Mouse (Mus musculus) adrenal gland, adult 8-10 months (tissue): ENCODE measurements at regions not wholly inside any gene's neighbourhood (a gene's known extent, or its start where the extent isn't known, plus 50 kb on each side); places are given as distances from the start of the nearest gene placed in this dataset.

Source experiments
- DNase-seq: peaks from one replicate; pipeline ENCODE4 v3.0.0; 2022

- DNase-seq = no peak
Observed at GRCm38 (mm10) chr10:17527151-17527737, 195.8 kb upstream of the Cited2 start.

DNA sequence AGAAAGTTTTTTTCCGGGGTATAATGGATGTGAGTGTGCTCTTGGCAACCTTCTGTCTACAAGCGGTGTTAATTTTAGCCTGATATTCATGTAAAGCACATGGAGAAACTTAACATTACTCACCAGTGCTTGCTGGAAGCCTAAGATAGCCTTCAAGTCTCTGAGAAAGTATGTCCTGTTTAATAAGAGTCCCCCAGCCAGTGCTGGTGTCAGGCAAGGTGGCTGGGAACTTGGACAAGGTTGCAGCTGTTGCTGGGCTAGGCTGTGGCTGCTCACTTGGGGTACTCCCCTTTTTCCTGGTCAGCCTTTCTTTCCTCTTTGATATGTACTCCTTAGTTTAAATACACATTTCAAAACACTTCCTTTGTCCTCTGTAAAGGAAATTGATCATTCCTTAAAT is 194.9 kb upstream of the Cited2 start:
- DNase-seq = no peak

- DNase-seq = no peak
Observed at GRCm38 (mm10) chr10:17528846-17529245, 194.2 kb upstream of the Cited2 start.

- DNase-seq = no peak
Observed at GRCm38 (mm10) chr10:17529851-17530509, 193.0 kb upstream of the Cited2 start.

- DNase-seq = no peak
Observed at GRCm38 (mm10) chr10:17531021-17531420, 192.0 kb upstream of the Cited2 start.

DNA sequence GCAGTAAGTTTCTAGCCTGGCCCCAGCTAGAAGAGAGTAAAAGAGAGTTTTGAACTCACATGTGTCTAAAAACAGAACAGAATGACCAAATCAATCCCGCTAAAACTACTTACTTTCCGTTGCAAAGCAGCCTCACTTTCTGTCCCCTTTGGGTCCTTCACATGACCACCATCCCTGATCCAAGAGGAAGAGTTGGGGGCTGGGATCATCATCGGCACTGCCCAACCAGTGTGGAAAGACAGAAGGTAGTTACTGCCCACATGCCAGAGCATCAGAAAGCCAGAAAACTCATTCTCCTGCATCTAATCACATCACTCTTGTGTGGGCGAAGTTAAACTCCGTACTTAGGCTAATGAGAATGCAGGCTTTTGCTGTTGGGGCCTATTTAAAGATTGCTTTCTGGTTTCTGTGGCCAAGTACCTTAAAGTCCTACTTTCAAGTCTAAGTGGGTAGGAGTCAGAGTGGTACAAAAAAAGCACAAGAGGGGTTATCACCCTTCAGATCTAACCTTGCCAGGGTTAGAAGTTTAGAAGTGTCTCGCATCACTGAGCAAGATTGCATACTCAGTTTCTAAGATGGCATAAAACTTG is 184.0 kb upstream of the Cited2 start:
- no peak for DNase-seq

- no peak for DNase-seq
Observed at GRCm38 (mm10) chr10:17540404-17541375, 182.3 kb upstream of the Cited2 start.

DNA sequence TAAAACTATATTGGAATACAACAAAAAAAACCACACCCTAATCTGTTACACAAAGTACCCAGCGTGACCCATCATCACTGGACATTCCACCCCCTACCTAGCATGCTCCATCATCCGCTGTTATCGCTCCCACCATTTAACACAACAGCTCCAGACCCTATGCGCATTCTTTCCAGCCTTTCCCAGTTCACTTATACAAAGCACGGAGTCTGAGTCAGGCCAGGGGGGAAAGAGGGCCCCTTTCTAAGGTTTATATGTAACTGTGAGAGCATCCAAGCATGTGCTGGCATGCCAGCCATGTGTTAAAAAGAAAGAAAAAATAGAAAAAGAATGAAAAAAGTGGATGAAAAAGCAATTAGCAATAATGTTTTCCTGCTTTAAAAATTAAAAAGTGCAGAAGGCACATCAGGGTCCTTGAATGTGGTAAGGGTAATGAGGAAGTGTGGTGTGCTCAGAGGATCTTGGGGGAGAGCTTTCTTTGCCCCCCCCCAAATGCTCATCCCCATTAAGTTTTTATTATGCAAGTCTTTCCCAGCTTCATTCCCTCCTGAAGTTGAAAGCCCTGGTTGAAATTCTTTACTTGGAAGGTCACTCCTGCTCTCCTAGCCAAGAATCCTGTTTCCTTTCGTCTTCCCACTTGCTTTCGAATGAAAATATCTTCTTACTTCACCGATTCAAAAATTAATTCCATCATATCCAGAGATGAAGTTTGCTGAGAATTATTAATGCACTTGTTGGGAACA is 180.7 kb upstream of the Cited2 start:
- DNase-seq = no peak

- DNase-seq = no peak
Observed at GRCm38 (mm10) chr10:17542847-17543421, 180.1 kb upstream of the Cited2 start.

- no peak for DNase-seq
Observed at GRCm38 (mm10) chr10:17545291-17545690, 177.7 kb upstream of the Cited2 start.

DNA sequence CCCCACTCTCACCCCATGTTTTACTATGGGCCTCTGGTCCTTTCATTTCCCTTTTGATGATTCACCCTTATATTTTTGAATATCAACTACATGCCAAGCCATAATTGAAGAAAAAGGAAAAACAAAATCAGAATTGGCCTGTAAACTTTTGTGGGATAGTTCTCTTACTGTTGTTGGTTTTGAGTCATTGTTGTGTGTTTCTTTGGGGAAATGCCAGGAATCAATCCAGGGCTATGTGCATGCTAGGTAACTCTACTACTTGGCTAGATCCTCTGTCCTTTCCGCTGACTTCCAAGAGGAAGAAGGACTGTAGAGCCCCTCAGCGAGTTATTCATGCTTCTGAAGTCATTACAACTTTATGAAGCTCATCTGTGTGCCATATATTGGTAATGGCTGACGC is 175.0 kb upstream of the Cited2 start:
- no peak for DNase-seq

DNA sequence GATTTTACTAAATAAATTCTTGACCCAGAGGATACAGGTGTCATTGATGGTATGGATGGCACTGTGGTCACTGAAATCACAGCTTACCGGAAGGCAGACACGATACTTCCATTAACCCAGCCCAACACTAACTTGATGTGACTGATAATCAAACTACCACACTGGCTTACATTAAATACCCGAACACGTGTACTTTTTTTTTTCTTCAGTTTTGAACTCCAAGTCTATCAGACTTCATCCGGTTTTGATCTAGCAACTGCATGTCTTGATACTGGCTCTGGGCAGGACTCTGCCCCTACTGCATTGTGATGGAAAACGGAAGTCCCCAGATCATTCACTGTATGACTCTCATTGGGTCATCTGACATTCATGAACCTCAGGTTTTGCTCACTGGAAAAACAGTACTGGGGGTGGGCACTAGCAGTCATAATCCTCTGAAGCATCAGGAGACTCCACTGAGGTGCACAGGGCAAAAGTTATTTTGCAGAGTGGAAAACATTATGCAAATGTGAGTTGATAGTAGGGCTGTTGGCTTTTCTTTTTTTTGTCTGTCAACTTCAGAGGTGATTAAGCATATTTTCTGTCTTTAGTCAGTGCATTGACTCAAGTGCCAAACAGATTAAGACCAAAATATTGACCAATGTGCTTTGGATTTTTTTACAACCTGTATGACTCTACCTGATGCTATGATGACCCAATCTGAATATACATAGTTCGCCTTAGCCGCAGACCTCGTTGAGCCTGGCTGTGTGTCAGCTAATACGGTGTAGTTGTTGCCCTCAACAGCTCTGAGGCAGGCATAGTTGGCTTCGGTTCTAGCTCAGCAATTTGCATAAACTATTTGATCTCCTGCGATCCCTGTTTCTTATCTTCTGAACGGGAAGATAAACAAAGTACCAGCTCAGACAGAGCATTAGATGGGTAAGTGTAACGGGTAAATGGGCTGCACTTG is 174.1 kb upstream of the Cited2 start:
- DNase-seq = no peak

DNA sequence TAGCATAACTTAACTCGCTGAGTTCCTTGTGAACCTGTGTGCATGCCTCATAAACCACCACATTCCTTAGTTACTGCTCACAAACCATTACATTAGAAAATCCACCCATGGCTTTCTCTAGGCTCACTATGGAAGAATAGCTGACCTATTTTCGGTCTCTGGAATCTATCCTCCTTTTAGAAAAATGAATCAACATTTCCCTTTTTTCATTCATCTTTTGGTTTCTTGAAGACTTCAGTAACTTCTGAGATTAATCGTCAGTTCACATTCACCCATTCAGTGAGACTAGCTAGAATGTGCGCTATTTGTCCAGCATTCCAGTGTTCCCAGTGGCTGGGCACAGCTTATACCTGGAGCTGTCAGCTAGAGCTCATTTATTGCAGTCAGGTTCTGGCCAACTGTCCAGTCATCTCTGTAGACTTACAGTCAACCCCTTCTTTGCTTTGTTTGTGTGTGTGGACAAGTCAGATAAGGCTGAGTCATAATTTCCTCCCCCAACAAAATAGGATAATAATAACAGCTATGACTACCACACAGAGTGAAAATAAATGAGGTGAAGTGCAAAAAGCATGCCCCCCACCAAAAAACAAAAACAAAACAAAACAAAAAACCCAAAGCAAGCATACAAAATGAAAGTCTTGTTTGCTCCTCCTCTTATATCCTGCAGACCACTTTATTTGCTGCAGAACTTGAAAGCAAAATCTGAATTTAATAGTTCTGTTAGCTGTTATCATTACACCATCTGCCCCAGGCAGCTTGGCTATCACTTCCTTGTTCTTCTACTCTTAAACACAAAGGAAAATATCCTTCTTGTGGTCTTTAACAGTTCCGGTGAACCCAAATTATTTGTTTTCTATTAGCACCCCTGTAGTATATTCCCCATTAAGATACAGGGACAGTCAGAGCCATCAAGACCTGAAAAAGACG is 173.0 kb upstream of the Cited2 start:
- no peak for DNase-seq

DNA sequence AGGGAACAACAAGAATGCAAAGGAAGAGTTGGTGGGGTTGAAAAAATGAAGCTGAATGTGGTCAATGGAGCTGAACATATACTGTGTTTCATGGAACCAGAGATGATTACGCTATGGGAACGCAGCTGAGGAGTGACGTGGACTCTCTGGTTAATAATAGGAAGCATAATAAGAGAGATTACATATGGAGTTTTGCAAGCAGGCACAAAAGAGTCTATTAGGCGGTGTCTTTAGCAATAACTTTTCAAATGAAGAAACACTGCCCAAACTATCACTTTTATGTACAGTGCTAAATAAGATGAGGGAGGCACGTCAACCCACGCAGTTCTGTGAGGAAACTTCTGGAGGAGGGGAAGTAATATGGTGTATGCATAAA is 172.4 kb upstream of the Cited2 start:
- no peak for DNase-seq

DNA sequence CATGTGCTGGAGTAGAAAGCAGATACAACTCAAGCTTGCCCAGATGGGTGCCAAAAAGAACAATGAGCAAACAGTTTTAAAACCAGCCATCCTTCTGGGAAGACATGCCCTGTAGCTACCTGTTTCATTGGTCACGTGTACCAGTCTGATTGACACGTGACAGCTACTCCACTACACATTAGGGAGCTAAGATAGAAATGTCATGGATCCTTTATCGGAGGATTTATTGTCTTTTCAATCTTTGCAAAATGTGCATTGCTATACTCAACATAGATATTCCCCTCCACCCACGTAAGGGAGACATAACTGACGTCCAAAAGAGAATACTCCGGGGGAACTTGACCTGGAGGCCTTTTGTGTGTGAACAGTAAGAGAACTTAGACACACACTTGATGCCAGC is 171.1 kb upstream of the Cited2 start:
- no peak for DNase-seq

DNA sequence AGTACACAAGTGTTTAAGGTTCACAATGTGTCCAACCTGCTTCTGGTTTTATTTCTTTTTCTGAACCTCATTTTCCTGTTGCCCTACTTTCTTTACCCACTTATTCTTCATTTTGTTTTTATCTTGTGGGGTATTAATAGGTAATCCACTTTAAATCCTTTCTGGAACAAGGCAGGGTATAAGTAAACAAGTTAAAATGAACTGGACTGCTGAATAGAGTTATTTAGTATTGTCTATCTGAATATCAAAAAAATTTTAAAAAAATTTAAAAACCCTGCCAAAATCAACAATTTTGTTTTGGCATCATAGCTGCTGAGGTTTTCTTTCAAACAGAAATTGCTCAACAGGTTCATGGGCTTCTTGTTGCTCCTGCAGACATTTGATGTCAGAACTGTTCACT is 170.7 kb upstream of the Cited2 start:
- DNase-seq = no peak

DNA sequence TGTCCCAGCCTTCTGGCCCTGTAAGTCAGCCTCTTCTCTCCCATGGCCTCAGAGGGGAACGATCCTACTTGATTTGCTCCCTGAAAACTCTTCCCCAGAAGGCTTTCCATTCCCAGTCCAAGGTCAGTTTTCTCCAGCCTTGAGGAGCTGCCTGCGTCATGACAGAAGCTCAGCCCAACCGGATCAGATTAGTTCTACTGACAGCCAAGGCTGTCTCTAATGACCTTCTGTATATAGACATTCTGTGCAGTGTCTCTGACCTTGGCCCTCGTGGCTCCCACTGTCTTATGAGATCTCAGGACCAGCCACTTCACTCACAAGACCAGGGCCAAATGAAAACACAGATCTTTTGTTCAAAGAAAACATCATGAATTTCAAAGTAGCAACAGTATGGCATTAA is 166.6 kb upstream of the Cited2 start:
- DNase-seq = peak; percentile 56

DNA sequence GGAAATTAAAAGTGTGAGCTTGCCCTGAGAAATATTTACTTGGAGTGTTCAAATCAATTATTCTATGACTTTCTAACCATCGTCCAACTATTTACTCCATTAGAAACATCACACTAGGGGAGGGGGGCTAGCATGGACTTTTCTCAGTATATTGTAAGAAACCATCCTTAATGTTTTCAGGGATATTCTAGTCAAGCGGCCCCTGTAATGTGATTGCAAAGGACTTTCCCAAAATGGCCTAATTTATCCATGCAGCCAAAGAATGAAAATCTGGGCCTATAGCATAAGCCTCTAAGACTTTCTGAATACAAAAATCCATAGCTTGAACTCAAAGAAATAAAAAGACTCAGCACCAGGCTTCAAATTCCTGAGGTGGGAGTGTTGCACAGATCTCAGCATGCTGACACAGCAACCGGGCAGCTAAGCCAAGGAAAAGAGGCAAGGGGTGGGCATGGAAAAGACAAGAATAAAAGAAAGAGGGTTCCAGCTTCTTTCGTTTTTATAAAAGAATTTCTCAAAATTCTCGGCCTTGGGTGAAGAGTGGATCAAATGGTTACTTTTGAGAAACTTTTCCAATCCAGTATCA is 163.6 kb upstream of the Cited2 start:
- no peak for DNase-seq

DNA sequence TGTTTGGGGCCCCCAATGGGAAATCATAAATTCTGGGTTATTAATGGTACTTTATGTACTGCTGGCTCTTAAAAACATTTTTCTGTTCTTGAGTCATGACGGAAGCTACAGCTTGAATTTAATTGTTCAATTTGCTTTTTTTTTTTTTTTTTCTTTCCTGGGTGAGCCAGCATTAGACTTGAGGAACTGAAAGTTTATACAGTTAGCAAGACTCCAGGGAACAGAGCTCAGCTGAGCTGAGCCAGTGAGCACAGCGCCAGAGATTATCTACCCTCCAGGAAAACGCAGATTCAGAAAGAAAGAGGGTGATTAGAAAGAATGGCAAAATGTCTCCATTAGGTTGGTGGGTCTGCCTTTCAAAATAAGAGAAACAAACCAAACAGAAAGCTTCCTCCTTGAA is 163.0 kb upstream of the Cited2 start:
- no peak for DNase-seq
